8 mouse cellular contexts compared by ENCODE assay signal in the genomic region with DNA sequence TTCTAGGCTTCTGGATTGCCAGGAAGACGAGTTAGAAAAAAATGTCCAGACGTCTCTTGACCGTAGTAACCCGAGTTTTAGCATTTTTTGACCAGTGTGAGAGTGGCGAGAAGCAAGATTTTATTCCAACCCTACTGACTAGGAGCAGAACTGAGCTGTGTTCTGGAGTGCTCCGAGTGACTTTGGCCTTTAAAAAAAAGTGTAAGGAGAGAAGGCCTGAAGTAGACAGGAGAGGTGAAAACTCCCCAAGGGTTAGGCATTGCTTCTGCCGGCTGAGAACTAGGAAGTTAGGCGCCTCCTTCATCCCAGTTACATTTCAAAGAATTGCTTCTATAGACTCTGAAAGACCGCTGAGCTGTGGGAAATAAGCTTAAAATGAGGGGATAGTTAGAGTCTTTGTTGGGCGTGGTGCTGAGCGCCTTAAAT. TPM values are rescaled to one million over a fixed set of nuclear protein-coding genes. Genes with fewer than 3 reads are reported as not detected.
DNase-seq lines count a peak whose midpoint lies in the region; ATAC-seq lines count a peak whose summit lies in the region.

No protein-coding gene starts in this region.

- 0 out of 2 replicates have a peak, but pooled peaks cover 5% of the 10 kb centered on the region for H3K4me1 ChIP-seq in intestine, embryonic 15.5 days (replicated peaks)
- H3K4me1 ChIP-seq in midbrain, embryonic 14.5 days (ENCODE audit: control insufficient read depth, insufficient read depth, low read length): peaks cover 8% of the 10 kb centered on the region

- H3K27me3 ChIP-seq in intestine, embryonic 15.5 days (replicated peaks): no peaks in the 10 kb centered on the region
- H3K27me3 ChIP-seq in midbrain, embryonic 14.5 days (ENCODE audit: control insufficient read depth, insufficient read depth, low read length): no peaks in the 10 kb centered on the region

- WGBS in intestine, embryonic 15.5 days: under 1% methylated on average over 11 of the region's 11 CpGs
- WGBS in midbrain, embryonic 14.5 days: under 1% methylated on average over 11 of the region's 11 CpGs

- ATAC-seq in frontal cortex, adult (ENCODE audit: low TSS enrichment): peak; percentile 3
- no peak for ATAC-seq in intestine, embryonic 15.5 days
- no peak for ATAC-seq in midbrain, embryonic 14.5 days (ENCODE audit: low FRiP score, low TSS enrichment)

- H3K9me3 ChIP-seq in intestine, embryonic 15.5 days: no peaks in the 10 kb centered on the region
- no peaks in the 10 kb centered on the region for H3K9me3 ChIP-seq in midbrain, embryonic 14.5 days (ENCODE audit: control insufficient read depth, low read length)

- no peaks in the 10 kb centered on the region for H3K36me3 ChIP-seq in intestine, embryonic 15.5 days
- no peaks in the 10 kb centered on the region for H3K36me3 ChIP-seq in midbrain, embryonic 14.5 days (ENCODE audit: control insufficient read depth, insufficient read depth, low read length)

- peak overlapping the region; percentile 90 for H3K4me3 ChIP-seq in intestine, embryonic 15.5 days (replicated peaks)
- peak overlapping the region; percentile 91 for H3K4me3 ChIP-seq in midbrain, embryonic 14.5 days (replicated peaks; ENCODE audit: low read depth, low read length)

- H3K27ac ChIP-seq in intestine, embryonic 15.5 days: peak overlapping the region; percentile 98
- peak overlapping the region; percentile 96 for H3K27ac ChIP-seq in midbrain, embryonic 14.5 days (replicated peaks; ENCODE audit: low read depth, low read length)

- peak overlapping the region; percentile 65 for H3K4me2 ChIP-seq in intestine, embryonic 15.5 days (replicated peaks)
- H3K4me2 ChIP-seq in midbrain, embryonic 14.5 days (ENCODE audit: low read length): peak overlapping the region; percentile 69

- intact Hi-C loops in left cerebral cortex, postnatal 14 days (cut with DNase I): loop anchor here (5.0 kb wide), 1 partner anchor 105 kb away; no protein-coding TSS in a partner anchor

- DNase-seq in frontal cortex, postnatal 14 days (ENCODE audit: low spot score in 2 of 2): no peak
- DNase-seq in A20 (ENCODE audit: low read depth, low spot score): peak; percentile 13
- DNase-seq in embryo, embryonic 9.5 days (ENCODE audit: extremely low spot score): peak; percentile 20
- no peak for DNase-seq in midbrain, embryonic 14.5 days
- no peak for DNase-seq in cerebellum, adult 18-20 months
- DNase-seq in left cerebral cortex, postnatal 14 days (ENCODE audit: low spot score in 2 of 2): no peak

- peak overlapping the region; percentile 100 for H3K9ac ChIP-seq in intestine, embryonic 15.5 days
- H3K9ac ChIP-seq in midbrain, embryonic 14.5 days (replicated peaks; ENCODE audit: low read length): peak overlapping the region; percentile 98

RNA-seq across cellular contexts. Expression of a gene that starts 0.9 kb away (rescaled TPM):
- 62.2 and 72.5 TPM in 2 replicates for polyA plus RNA-seq in intestine, embryonic 15.5 days (2015; fragmentation: Nextera tagmentation; extraction: Ambion mirVana)
- 17.0 and 19.0 TPM in 2 replicates for polyA plus RNA-seq in midbrain, embryonic 14.5 days (2014; fragmentation: Nextera tagmentation; extraction: Ambion mirVana)
- 10 to 100 TPM; 14.2 to 15.0 TPM for total RNA-seq in left cerebral cortex, postnatal 14 days (2021)

RNA-seq across cellular contexts. Expression of a gene that starts 49.7 kb away (rescaled TPM):
- polyA plus RNA-seq in intestine, embryonic 15.5 days (2015; fragmentation: Nextera tagmentation; extraction: Ambion mirVana): 0.27 and 0.57 TPM in 2 replicates
- polyA plus RNA-seq in midbrain, embryonic 14.5 days (2014; fragmentation: Nextera tagmentation; extraction: Ambion mirVana): 0.18 and 0.23 TPM in 2 replicates
- 1 to 10 TPM; 2.0 to 3.1 TPM for total RNA-seq in left cerebral cortex, postnatal 14 days (2021)

RNA-seq across cellular contexts. Expression of a gene that starts 50.3 kb away (rescaled TPM):
- polyA plus RNA-seq in intestine, embryonic 15.5 days (2015; fragmentation: Nextera tagmentation; extraction: Ambion mirVana): 0.21 TPM in 1 of 2 replicates, not detected in the other
- polyA plus RNA-seq in midbrain, embryonic 14.5 days (2014; fragmentation: Nextera tagmentation; extraction: Ambion mirVana): not detected in 2 replicates
- total RNA-seq in left cerebral cortex, postnatal 14 days (2021): not detected

Comparison
In these comparisons a context has a peak if more than half of its experiments do, and no peak if none do; other contexts are left out.
1. DNase-seq: peak in A20 (single experiment) and embryo, embryonic 9.5 days (single experiment); none in frontal cortex, postnatal 14 days (0 of 2), midbrain, embryonic 14.5 days (single experiment), cerebellum, adult 18-20 months (0 of 2) and left cerebral cortex, postnatal 14 days (0 of 2).